16 mouse cellular contexts compared by ENCODE assay signal in genomic region chr2:43796448-43796847, GRCm38 (mm10).
"Had no signal": no experiment of that assay in that cellular context is flagged by ENCODE, and none has a peak within 500 bp of the region (broad histone marks: within the 10 kb centered on the region; RNA-seq: fewer than 3 reads in every experiment).

No protein-coding gene starts in this region.

- H3K27ac ChIP-seq: lung, embryonic 15.5 days; macrophage; midbrain, embryonic 13.5 days; midbrain, embryonic 15.5 days; neural tube, embryonic 12.5 days; stomach, embryonic 15.5 days; stomach, postnatal 0 days had no signal

- ATAC-seq: lung, postnatal 0 days; midbrain, embryonic 13.5 days; midbrain, embryonic 15.5 days had no signal

- H3K9me3 ChIP-seq: lung, embryonic 15.5 days; midbrain, embryonic 13.5 days; midbrain, embryonic 15.5 days; neural tube, embryonic 12.5 days; stomach, embryonic 15.5 days had no signal

- H3K9ac ChIP-seq: lung, embryonic 15.5 days; midbrain, embryonic 13.5 days; midbrain, embryonic 15.5 days; neural tube, embryonic 12.5 days; stomach, embryonic 15.5 days had no signal

- H3K4me2 ChIP-seq: lung, embryonic 15.5 days; midbrain, embryonic 11.5 days; midbrain, embryonic 13.5 days; midbrain, embryonic 15.5 days; neural tube, embryonic 12.5 days; stomach, embryonic 15.5 days had no signal

- H3K36me3 ChIP-seq: lung, embryonic 15.5 days; midbrain, embryonic 13.5 days; midbrain, embryonic 15.5 days; neural tube, embryonic 12.5 days; stomach, embryonic 15.5 days had no signal

- H3K4me1 ChIP-seq: midbrain, embryonic 13.5 days; midbrain, embryonic 15.5 days; neural tube, embryonic 12.5 days; stomach, embryonic 15.5 days had no signal

- DNase-seq: lung, adult 2 months; lung, postnatal 14 days; lung, postnatal 36 days; right cerebral cortex, postnatal 14 days; thymus, adult 2 months; thymus, postnatal 25 days; thymus, postnatal 4 days had no signal

- H3K27me3 ChIP-seq: lung, embryonic 15.5 days; midbrain, embryonic 13.5 days; midbrain, embryonic 15.5 days; neural tube, embryonic 12.5 days; stomach, embryonic 15.5 days had no signal

- H3K4me3 ChIP-seq: lung, embryonic 15.5 days; midbrain, embryonic 13.5 days; midbrain, embryonic 15.5 days; neural tube, embryonic 12.5 days; stomach, embryonic 15.5 days had no signal
